Mouse (Mus musculus) cerebellum, adult 2 months (tissue): ENCODE data around the gene Elac2.

Experiments
- CTCF ChIP-seq: fragments of 200-500 bp; IDR thresholded peaks from 2 replicates; pipeline ENCODE4 v1.5.1; 2011; ENCODE audit warnings: low read depth, mild to moderate bottlenecking, control low read depth, low read length, moderate library complexity, borderline replicate concordance; ENCODE audit not compliant: insufficient read depth
- POLR2A ChIP-seq: fragments of 200-500 bp; IDR thresholded peaks from 2 replicates; pipeline ENCODE4 v1.6.1; 2011; ENCODE audit warnings: low read length, control low read depth, borderline replicate concordance; ENCODE audit not compliant: insufficient read depth

GRCm38 (mm10) chr11:64979489-64979845 lies 629 bp downstream of the Elac2 start:
- no peak for TF ChIP-seq CTCF
- TF ChIP-seq POLR2A = no peak
